Comparison of ENCODE assay signal across 19 mouse cellular contexts in the genomic region with DNA sequence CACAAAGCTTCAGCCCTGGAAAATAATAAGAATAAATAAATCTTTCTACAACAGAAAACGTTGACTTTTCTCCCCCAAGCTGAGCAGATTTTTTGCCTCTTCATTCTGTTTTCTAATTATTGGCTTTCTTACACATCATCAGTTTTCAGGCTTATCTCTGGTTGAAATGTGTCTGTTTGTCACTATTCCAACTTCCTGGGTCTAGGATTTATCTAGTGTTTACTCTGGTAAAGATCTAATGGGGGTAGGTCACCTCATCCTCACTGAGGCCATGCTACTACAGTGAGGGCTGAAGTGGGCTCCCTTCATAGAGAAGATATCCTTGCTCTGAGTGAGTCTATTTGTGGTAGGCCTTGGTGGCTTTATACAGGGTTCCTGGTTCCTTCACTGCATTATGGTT.
DNase-seq lines count a peak whose midpoint lies in the region; ATAC-seq and TF ChIP-seq lines count a peak whose summit lies in the region.
"Had no signal": no experiment of that assay in that cellular context is flagged by ENCODE, and none has a peak within 500 bp of the region (broad histone marks: within the 10 kb centered on the region; RNA-seq: fewer than 3 reads in every experiment).

No protein-coding gene starts in this region.

- peak; percentile 60; the same call in 1 of the 2 replicates for ATAC-seq in lung, embryonic 14.5 days (ENCODE audit: insufficient read depth)
- ATAC-seq in lung, embryonic 16.5 days (ENCODE audit: low read depth): peak; percentile 47; the same call in 1 of the 2 replicates
- ATAC-seq: activated CD4-positive, CD25-positive, alpha-beta regulatory T cell, adult 4 months; CD4-positive, CD25-positive, alpha-beta regulatory T cell, adult 4 months; Patski had no signal

- TF ChIP-seq POLR2A in lung, adult 2 months (IDR thresholded peaks at IDR 0.05; ENCODE audit: borderline replicate concordance, extremely low read depth, low read depth, low read length): no peak

- no peak overlapping the region for H3K9ac ChIP-seq in lung, embryonic 14.5 days
- H3K9ac ChIP-seq in lung, embryonic 16.5 days (ENCODE audit: low read length): no peak overlapping the region

- no peak overlapping the region for H3K4me3 ChIP-seq in lung, embryonic 14.5 days (ENCODE audit: low read depth, low read length)
- H3K4me3 ChIP-seq in lung, embryonic 16.5 days (ENCODE audit: low read length): no peak overlapping the region
- H3K4me3 ChIP-seq in lung, adult 2 months (replicated peaks; ENCODE audit: extremely low read depth, low read depth, low read length): no peak overlapping the region

- TF ChIP-seq CTCF in lung, embryonic 14.5 days (IDR thresholded peaks at IDR 0.05; ENCODE audit: low read depth): no peak
- no peak for TF ChIP-seq CTCF in lung, adult 2 months (IDR thresholded peaks at IDR 0.05; ENCODE audit: insufficient read depth, low read length)

- 22% methylated on average over 1 of the region's 1 CpGs for WGBS in lung, embryonic 14.5 days
- 24% methylated on average over 1 of the region's 1 CpGs for WGBS in lung, embryonic 16.5 days
- WGBS in lung, adult 2 months: 31% methylated on average over 1 of the region's 1 CpGs

- H3K4me2 ChIP-seq in lung, embryonic 14.5 days: no peak overlapping the region
- H3K4me2 ChIP-seq in lung, embryonic 16.5 days (ENCODE audit: low read depth, low read length): no peak overlapping the region

- no peaks in the 10 kb centered on the region for H3K27me3 ChIP-seq in lung, embryonic 14.5 days (ENCODE audit: insufficient read depth, low read length)
- no peaks in the 10 kb centered on the region for H3K27me3 ChIP-seq in lung, embryonic 16.5 days (ENCODE audit: control insufficient read depth, insufficient read depth, low read depth, low read length)
- H3K27me3 ChIP-seq: CH12.LX, Patski had no signal

- peak; percentile 70 for DNase-seq in lung, embryonic 14.5 days
- no peak for DNase-seq in lung, postnatal 14 days
- DNase-seq in lung, adult 2 months: no peak
- DNase-seq: adrenal gland, adult 2 months; adrenal gland, adult 8-10 months; adrenal gland, postnatal 10 days; adrenal gland, postnatal 14 days; adrenal gland, postnatal 25 days; adrenal gland, postnatal 36 days; B cell, adult 2 months; cerebellum, adult 11 months; cerebellum, adult 11-12 months; cerebellum, adult 18-20 months had no signal

- H3K9me3 ChIP-seq in lung, embryonic 14.5 days (ENCODE audit: low read depth, low read length): no peaks in the 10 kb centered on the region
- no peaks in the 10 kb centered on the region for H3K9me3 ChIP-seq in lung, embryonic 16.5 days (ENCODE audit: control insufficient read depth, low read length)
- H3K9me3 ChIP-seq: G1E had no signal

- no peaks in the 10 kb centered on the region for H3K36me3 ChIP-seq in lung, embryonic 14.5 days (ENCODE audit: insufficient read depth)
- H3K36me3 ChIP-seq in lung, embryonic 16.5 days (ENCODE audit: control insufficient read depth, insufficient read depth, low read length): no peaks in the 10 kb centered on the region
- H3K36me3 ChIP-seq: G1E had no signal

- H3K27ac ChIP-seq in lung, embryonic 14.5 days (ENCODE audit: low read depth): no peak overlapping the region
- H3K27ac ChIP-seq in lung, embryonic 16.5 days (ENCODE audit: low read length): no peak overlapping the region

- H3K4me1 ChIP-seq in lung, embryonic 14.5 days (ENCODE audit: insufficient read depth): peaks cover 7% of the 10 kb centered on the region; the same call in 1 of the 2 replicates
- H3K4me1 ChIP-seq in lung, embryonic 16.5 days (replicated peaks; ENCODE audit: control insufficient read depth, insufficient read depth, low read length): no peaks in the 10 kb centered on the region
- H3K4me1 ChIP-seq in lung, adult 2 months (ENCODE audit: control insufficient read depth, insufficient read depth, low read length): no peaks in the 10 kb centered on the region
